Mouse (Mus musculus): ENCODE measurements around the gene Map2k2.
"Not testable (repeated sequence)": the region's sequence is repeated elsewhere in the genome, so short reads cannot be mapped to it uniquely, and the experiment has no call there.

Map2k2 gene

GRCm38 (mm10) chr10:81176466-81177271 is 71.0 kb downstream of the Map2k2 start, which contains the start of gene Eef2:
TSS of gene Eef2 (plus strand) at chr10:81176631.
- peak; percentile 96 to 98 for DNase-seq (ENCODE audit: low spot score in 2 of 2)

DNA sequence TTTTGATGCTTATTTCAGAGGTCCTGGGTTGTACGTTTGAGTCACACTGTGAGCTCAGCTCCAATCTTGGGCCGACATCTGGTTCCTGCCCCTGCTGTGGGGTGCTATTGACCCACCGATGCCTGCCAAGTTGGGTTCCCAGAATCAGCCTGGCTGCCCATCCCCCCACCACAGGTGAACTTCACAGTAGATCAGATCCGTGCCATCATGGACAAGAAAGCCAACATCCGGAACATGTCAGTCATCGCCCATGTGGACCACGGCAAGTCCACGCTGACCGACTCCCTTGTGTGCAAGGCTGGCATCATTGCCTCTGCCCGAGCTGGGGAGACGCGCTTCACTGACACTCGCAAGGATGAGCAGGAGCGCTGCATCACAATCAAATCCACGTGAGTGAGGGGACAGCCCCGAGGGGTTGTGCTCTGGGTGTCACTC is 71.8 kb downstream of the Map2k2 start:
- no peak for DNase-seq (ENCODE audit: low spot score in 2 of 2)

- no peak for DNase-seq (ENCODE audit: low spot score in 2 of 2)
Measured at GRCm38 (mm10) chr10:81177958-81178712, 72.4 kb downstream of the Map2k2 start.

- DNase-seq (ENCODE audit: low spot score in 2 of 2) = no peak
Measured at GRCm38 (mm10) chr10:81178927-81179326, 73.2 kb downstream of the Map2k2 start.

DNA sequence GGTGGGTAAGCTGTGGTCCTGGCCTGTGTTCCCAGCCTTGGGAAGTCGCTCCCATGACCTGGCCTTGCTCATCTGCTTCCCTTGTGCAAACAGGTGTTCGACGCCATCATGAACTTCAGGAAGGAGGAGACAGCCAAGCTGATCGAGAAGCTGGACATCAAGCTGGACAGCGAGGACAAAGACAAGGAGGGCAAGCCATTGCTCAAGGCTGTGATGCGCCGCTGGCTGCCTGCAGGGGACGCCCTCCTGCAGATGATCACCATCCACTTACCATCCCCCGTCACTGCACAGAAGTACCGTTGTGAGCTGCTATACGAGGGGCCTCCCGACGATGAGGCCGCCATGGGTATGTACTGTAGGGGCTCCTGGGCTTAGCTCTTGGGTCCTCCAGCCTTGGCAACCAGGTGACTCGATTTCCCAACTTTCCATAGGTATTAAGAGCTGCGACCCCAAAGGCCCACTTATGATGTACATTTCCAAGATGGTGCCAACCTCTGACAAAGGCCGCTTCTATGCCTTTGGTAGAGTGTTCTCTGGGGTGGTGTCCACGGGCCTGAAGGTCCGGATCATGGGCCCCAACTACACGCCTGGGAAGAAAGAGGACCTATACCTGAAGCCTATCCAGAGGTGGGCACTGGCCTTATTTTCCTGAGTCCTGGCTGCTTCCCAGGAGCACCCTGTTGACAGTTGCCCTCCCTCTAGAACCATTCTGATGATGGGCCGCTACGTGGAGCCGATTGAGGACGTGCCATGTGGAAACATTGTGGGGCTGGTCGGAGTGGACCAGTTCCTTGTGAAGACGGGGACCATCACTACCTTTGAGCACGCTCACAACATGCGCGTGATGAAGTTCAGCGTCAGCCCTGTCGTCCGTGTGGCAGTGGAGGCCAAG is 74.0 kb downstream of the Map2k2 start:
- DNase-seq (ENCODE audit: low spot score in 2 of 2) = no peak

GRCm38 (mm10) chr10:81180946-81181345 is 75.2 kb downstream of the Map2k2 start:
- DNase-seq (ENCODE audit: low spot score in 2 of 2) = no peak

- DNase-seq (ENCODE audit: low spot score in 2 of 2) = not testable (repeated sequence)
Measured at GRCm38 (mm10) chr10:81181860-81182259, 76.1 kb downstream of the Map2k2 start.

DNA sequence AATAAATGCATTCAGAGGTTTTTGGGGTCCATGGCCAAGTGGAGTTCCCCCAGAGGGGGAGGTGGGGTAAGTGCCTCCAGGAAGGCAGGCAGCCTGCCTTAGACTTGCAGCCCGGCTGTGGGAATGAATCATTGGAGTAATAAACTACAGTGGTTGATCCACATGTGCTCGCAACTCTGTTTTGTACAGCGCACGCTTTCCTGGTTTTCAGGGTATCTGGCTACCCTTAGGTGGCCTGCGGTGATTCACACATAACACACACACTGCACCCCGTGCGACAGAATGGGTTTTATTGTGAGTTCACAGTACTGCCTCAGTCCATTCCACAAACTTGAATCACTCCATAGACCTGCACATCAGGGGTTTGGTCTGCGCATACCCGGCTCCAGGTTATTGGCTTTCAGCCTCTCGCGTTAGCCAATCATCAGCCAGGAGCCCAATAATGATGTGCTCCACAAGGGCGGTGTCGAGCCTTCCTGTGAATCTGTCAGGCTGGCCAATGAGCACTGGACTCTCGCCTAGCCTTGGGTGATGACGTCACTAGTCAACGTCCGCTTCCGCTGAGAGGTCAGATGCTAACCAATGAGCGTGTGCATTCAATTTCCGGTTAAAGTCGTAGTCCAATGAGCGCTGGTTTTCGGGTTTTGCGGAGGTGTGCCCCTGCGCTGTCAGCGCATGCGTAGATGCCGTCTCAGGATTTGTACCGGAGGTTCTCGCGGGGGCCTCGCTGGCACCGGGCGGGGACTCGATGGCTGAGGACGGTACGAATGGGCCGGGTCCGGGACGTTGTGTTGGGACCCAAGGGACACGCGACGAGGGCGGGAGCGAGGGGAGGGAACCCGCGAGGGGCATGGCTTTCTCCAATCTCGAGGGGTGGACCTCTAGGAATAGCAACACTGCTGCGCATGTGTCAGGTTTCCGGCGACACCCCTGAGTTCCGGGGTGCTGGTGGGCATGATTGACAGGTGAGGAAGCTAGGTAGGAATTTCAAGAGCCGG is 76.9 kb downstream of the Map2k2 start, which contains the start of gene Dapk3:
TSS of gene Dapk3 (plus strand) at position 670 of the 998 bp plus-strand sequence.
- DNase-seq (ENCODE audit: low spot score in 2 of 2) = peak; percentile 97 to 99

All from right cerebral cortex, postnatal 36 days (tissue).